Mouse (Mus musculus): ENCODE data around the gene Mocs1. TPM values are rescaled to one million over a fixed set of nuclear protein-coding genes. Genes with fewer than 3 reads are reported as not detected.
A peak's percentile ranks its signal among the peaks of the same experiment; 100 is the strongest.
"Not testable (repeated sequence)": the region's sequence is repeated elsewhere in the genome, so short reads cannot be mapped to it uniquely, and the experiment has no call there.

Mocs1 gene
- polyA plus RNA-seq, 1 experiment = 28.1 TPM

DNA sequence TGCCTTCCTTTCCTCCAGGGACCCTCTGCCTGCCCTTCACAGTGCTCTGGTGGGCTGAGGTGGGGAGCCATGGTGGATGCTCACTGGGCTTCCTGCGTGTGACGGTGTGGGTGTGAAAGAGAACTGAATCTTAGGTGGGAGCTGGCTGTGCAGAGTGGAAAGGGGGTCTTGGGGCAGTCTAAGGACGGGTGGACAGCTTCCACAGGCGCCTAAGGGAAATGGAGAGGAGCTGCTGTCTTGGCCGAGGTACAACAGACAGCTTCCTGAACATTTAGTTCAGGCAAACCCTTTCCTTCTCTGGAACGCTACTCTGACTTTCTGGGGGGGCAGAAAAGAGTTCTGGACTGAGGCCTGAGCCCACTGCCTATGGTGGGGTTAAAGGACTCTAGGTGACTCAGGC, 2.0 kb downstream of the Mocs1 start:
- DNase-seq (ENCODE audit: low read depth, low spot score) = no peak
- 56% methylated on average over 6 of the region's 6 CpGs for WGBS

DNA sequence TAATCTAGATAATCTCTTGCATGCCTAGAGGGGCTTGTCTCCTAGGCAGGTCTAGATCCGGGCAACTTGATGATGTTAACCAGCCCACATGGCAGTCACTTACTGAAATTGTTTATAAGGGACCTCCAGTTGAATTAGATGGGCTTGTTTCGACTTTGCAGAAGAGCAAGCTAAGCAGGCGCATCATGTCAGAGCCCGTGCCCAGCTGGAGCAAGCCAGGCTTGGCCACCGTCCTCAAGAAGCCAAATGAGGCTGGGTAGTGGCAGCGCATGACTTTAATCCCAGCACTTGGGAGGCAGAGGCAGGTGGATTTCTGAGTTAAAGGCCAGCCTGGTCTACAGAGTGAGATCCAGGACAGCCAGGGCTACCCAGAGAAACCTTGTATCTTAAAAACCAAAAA, 3.0 kb downstream of the Mocs1 start:
- no peak for DNase-seq (ENCODE audit: low read depth, low spot score)
- 85% methylated on average over 6 of the region's 6 CpGs for WGBS

DNA sequence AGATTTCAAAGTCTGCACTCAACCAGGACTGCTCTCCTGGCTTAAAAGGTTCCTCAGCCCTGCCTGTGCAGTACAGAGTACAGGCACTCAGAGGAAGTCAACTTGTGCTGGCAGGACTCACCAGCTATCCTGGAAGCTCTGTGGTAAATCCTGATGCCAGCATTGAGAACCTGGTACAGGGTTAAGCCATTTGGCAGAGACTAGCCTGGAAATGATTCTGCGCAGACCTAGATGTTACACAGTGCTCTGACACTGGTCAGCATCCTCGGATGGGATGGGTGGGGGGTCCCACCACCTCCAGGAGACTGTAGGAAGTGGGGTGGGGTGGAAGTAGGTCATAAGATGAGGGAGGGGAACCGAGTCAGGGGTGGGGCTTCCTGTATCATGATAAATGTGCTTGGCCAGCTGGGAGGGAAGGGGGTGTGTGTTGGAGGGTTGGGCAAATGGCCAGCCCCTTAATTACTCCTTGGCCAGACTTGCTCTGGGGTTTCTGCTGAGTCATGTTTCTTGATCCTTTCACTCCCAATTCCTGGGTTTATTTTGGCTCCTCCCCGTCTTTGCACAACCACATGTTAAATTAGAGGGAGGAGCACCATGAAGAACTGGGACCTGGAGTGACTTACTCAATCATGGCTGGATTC, 4.0 kb downstream of the Mocs1 start:
- no peak for DNase-seq (ENCODE audit: low read depth, low spot score)
- WGBS = 17% methylated on average over 4 of the region's 4 CpGs

DNA sequence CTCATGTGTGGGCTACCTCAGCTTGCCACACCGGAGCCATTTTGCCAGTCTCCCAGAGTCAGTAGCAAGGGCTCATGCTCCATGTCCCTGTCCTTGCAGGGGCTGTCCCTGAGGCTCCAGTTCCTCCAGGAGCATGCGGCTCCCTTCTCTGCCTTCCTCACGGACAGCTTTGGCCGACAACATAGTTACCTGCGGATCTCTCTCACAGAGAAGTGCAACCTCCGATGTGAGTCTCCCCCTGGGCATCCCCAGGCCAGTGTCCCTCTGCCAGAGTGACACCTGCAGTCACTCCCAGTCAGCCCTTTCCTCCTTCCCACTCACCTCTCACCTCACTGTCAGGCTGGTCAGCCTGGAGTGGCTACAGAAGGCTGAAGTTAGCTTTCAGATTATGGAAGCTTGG, 4.9 kb downstream of the Mocs1 start:
- DNase-seq (ENCODE audit: low read depth, low spot score) = no peak
- WGBS = 96% methylated on average over 6 of the region's 6 CpGs

DNA sequence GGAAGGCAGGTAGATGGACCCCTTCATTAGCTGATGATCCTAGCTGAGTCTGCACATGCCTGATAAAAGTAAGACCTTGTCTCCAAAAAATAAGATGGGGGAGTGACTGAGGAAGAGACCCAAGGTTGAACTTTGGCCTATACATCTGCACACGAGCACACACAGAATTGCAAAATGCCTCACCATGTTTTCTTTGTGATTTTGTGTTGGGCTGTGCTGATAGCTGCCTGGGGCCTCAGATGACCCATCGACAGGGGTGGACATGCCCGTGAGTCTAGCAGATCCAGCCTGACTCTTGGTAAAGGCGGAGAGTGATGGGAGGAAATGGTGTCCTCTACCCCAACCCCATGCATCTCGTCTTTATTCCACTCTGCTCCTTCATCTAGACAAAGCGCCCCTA, 6.1 kb downstream of the Mocs1 start:
- 82% methylated on average over 6 of the region's 6 CpGs for WGBS
- DNase-seq (ENCODE audit: low read depth, low spot score) = no peak

DNA sequence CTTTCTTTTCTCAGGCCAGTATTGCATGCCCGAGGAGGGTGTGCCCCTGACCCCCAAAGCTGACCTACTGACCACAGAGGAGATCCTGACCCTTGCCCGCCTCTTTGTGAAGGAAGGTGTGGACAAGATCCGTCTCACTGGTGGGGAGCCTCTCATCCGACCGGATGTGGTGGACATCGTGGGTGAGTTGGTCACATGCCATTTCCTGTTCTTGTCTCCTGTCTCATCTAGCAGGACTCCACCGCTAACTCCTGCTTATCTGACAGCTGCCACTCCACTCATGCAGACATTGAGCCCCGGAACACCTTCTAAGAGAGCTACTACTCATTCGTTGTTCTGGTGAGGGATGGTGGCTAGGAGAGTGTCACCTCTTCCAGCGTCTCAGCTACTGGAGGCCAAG, 6.9 kb downstream of the Mocs1 start:
- no peak for DNase-seq (ENCODE audit: low read depth, low spot score)
- WGBS = 91% methylated on average over 10 of the region's 10 CpGs

DNA sequence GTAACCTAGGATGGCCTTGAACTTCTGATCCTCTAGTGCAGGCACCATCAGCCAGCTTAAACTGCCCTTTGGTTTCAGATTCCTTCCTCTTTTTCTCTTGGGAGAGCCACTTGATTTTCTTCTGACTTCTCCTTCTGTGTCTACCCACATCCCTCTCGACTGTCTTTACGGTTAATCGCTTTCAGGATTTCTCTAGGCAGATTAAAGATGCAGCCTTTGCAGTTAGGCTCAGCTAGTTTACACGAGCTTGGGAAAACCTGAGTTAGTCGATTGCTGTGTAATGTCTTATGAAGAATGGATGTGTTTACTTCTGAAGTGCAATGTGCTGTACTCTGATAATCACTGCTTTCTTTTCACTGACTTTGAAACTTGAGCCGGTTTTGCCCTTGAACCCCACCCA, 8.5 kb downstream of the Mocs1 start:
- 61% methylated on average over 6 of the region's 6 CpGs for WGBS
- no peak for DNase-seq (ENCODE audit: low read depth, low spot score)

DNA sequence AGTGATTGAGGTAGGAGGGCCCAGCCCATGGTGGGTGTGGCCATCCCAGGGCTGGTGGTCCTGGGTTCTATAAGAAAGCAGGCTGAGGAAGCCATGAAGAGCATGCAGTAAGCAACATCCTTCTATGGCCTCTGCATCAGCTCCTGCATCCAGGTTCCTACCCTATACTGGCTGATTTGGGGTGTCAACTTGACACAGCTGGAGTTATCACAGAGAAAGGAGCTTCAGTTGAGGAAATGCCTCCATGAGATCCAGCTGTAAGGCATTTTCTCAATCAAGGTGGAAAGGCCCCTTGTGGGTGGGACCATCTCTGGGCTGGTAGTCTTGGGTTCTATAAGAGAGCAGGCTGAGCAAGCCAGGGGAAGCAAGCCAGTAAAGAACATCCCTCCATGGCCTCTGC, 9.1 kb downstream of the Mocs1 start:
- not testable (repeated sequence) for DNase-seq (ENCODE audit: low read depth, low spot score)

DNA sequence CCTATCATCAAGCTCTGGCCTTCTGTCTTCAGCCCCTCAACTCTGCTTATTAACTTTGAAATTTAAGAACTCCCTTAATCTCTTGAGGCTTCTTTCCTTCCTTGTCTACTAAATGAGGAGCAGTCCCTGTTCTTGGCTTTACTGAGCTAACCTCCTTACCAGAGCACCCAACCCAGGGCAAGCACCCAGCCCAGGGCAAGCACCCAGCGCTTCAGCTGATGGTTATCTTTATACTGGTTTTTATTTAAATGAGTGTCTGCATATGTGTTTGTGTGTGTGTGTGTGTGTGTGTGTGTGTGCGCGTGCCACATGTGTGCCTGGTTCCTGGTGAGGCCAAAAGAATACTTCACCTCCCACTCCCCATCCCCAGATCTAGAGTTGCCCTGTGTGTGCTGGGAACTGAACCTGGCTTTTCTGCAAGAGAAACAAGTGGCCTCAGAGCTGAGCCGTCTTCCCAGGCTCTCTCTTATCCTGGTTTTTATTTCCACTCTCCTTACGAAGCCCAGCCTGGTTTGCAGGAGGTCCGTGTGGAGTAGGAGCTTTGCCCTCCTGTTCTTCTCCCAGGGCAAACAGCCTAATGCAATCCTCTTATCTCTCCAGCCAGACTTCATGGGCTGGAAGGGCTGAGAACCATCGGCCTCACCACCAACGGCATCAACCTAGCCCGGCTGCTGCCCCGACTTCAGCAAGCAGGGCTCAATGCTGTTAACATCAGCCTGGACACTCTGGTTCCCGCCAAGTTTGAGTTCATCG, 10.8 kb downstream of the Mocs1 start:
- WGBS = 84% methylated on average over 12 of the region's 12 CpGs
- no peak for DNase-seq (ENCODE audit: low read depth, low spot score)

DNA sequence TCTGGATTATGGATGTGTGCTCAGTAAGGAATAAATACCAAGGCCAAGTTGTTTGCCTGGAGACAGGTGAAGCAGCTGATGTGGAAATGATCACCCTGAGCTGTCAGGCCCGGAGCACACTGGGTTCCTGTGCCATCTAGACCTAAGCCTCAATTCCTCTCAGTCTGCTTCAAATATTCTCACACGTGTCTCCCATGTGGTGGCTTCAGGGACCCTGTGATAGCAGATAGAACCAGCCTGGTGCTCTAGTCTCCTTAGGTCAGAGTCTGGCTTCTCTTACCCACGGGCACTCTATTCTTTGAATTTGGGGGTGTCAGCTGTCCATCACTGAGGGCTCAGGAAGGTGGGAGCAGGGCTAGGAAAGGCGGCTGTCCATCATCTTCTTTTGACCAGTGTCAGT, 11.5 kb downstream of the Mocs1 start:
- no peak for DNase-seq (ENCODE audit: low read depth, low spot score)
- 90% methylated on average over 4 of the region's 4 CpGs for WGBS

DNA sequence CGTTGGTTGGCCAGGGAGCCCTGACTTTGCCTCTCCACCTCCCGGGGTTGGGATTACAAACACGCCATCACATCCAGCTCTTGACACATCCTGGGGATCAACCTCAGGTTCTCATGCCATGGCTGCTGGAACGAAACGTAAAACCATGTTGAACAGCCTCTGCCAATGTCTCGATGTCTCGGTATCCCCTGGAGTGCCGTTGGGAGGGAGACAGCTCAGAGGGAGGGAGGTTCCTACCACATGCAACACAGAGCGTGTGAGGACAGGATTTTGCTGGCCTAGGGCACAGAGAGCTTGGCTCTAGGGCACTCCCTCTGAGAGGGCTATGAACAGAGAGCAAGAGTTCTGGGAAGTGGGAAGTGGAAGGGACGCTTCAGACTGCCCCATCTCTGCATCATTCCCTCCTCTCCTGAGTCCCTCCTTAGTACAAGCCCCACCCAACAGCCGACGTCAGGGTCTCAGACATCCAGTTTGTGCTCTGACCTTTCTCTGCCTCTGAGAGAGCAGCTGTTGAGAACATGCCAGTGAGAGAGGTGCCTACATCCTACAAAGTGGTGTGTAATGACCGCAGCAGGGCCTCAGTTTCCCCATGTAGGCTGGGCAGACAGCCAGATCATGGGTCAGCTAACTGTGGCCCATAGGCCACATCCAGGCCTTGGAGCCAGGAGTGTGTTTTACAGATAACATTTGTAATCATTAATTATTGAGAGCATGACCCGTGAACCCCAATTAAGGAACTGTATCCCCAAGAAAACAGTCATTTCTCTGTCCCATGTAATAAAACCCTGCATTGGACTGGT, 12.4 kb downstream of the Mocs1 start:
- 78% methylated on average over 14 of the region's 14 CpGs for WGBS
- no peak for DNase-seq (ENCODE audit: low read depth, low spot score)

DNA sequence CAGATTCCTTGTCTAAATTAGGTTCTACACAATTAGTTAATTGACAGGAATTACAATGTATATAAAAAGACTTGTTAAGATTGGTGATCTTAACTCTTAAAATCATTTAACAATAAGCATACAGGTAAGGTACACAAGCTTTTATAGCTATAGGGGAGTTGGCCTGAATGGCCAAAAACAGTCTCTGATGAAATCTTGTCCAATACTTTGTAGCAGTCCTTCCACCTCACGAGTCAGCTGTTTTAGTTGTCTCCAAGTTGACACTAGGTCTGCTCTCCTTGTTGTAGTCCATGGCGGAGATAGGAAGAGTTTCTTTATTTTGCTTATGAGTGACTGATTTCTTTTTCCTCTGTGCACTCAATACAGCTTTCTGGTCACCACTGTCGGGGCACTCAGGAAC, 14.7 kb downstream of the Mocs1 start:
- 55% methylated on average over 3 of the region's 3 CpGs for WGBS

DNA sequence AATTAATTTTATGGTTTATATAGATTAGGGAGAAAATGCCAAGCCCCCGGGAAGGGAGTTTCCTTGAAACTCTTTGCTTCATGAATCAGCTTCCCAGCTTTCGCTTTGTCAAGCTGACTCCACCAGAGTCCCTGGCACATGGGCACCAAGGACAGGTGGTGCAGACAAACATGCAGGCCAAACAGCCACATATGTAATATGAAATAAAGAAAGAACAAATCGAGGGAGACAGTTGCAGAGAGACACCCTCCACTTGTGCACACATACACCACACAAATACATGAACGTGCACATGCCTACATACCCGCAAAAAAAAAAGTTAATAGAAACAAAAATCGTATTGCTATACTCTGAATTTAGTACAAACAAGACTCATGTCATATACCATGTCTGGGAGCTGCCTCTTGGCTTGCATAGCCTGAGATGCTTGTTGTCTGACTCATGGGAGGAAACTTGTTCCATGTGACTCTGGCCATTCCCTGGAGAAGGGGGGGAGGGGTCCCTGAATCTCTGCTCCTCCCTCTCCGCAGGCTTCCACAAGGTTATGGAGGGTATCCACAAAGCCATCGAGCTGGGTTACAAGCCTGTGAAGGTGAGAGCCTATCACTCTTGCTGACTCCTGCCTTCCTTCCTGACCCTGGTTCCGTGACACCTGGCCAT, 20.5 kb downstream of the Mocs1 start:
- DNase-seq (ENCODE audit: low read depth, low spot score) = no peak

More for the DNA sequence above, 14.7 kb downstream of the Mocs1 start:
- not testable (repeated sequence) for DNase-seq (ENCODE audit: low read depth, low spot score)

DNA sequence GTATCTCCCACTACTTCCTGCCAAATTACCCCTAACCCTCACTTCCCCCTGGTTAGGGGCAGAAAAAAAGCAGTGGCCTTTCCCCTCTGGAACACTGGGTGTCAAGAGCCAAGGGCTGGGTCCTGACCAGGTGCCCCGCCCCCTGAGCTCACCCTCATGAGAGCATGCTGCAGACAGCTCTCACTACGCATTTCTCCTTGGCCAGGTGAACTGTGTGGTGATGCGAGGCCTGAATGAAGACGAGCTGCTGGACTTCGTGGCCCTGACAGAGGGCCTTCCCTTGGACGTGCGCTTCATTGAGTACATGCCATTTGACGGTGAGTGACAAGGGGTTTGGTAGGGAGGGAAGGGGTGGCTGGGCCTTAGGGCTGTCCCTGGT, 21.1 kb downstream of the Mocs1 start:
- 86% methylated on average over 8 of the region's 8 CpGs for WGBS
- DNase-seq (ENCODE audit: low read depth, low spot score) = no peak

More for the DNA sequence above, 20.5 kb downstream of the Mocs1 start:
- 51% methylated on average over 9 of the region's 9 CpGs for WGBS

DNA sequence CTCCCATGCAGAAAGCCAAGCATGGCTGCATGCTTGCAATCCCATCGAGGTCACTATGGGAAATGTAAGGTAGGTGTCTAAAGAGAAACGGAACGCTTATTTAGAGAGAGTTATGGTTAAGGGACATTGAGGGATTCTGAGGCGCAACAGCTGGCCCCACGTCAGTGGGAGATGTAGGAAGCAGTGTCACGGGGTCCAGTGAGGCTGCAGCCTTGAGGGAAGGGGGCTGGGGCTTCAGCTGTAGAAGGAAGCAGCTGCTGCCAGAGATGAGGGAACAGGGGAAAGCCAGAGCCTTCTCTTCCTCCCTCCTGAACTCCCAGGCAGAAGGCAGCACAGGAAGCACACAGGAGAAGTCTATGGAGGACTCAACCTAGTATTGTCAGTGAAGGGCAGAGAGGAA, 22.8 kb downstream of the Mocs1 start:
- 74% methylated on average over 6 of the region's 6 CpGs for WGBS
- DNase-seq (ENCODE audit: low read depth, low spot score) = no peak

DNA sequence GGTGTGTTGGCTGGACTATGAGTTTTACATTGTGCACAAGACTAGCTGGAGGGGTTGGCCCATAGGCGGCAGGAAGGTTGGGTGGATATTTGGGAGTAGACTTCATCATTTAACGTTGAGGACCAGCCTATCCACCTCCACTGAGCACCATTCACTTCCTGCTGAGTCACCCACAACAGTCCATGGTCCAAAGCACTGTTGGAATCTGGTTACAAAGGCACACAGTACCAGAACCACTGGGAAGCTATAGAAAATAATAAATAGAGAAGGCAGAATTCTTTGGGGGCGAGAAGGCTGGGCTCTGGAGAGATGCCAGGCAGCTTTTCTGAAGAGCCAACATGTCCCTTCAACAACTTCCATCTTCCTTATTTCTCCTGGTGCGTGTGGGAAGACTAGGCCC, 28.2 kb downstream of the Mocs1 start:
- WGBS = 53% methylated on average over 4 of the region's 4 CpGs
- DNase-seq (ENCODE audit: low read depth, low spot score) = peak; percentile 24

DNA sequence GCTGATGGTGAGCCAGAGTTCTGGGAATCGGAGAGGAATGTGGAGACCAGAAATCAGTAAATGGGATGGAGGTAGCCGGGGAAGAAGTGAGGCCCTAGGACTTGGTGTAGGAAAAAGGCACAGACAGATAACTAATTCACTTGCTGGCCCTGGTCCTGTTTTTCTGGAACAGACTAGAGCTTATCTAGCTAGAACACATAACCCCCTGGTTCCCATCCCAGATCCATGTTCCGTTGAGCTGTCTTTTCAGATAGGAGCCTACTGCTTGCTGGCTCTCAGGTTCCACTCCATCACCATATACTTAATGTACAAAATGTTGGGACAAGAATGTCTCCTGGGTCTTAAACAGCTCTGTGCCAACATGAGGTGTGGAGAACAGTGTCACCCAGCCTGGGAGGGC, 29.7 kb downstream of the Mocs1 start:
- 97% methylated on average over 3 of the region's 3 CpGs for WGBS
- no peak for DNase-seq (ENCODE audit: low read depth, low spot score)

DNA sequence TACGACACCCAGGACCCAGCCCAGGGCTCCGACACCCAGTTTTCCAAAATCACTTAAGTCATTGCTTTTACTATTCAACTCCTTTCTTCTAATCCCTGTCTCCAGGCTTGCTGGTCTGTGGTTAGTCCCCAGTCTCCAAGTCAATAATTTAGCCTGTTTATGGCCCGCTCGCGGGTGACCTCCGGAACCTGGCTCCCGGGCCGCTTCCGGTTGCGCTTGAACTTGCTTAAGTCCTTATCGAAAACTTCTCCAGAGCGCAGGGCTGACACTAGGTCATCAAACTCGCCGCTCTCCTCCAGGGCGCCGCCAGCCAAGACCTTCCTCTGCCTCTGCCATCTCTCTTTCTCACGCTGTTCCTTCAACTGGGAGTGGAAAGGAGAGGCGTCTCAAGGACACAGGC, 30.2 kb downstream of the Mocs1 start:
- WGBS = 61% methylated on average over 18 of the region's 18 CpGs
- DNase-seq (ENCODE audit: low read depth, low spot score) = no peak

DNA sequence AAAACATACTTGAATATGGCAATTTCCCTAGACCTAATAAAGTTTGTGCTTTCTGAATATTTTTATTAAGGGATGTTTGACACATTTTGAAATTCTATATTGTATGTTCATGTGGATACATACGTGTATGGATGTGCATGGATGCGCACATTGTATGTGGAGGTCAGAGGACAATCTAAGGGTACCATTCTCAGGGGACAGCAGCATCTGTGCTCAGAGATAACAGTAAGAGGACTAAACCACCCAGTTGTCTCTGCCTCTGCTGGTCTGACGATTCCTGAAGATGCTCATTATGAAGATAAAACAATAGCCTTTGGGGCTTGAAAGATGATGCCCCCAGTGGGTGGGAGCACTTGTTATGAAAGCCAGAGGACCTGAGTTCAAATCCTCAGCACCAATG, 36.7 kb downstream of the Mocs1 start:
- DNase-seq (ENCODE audit: low read depth, low spot score) = no peak
- WGBS = 91% methylated on average over 3 of the region's 3 CpGs

DNA sequence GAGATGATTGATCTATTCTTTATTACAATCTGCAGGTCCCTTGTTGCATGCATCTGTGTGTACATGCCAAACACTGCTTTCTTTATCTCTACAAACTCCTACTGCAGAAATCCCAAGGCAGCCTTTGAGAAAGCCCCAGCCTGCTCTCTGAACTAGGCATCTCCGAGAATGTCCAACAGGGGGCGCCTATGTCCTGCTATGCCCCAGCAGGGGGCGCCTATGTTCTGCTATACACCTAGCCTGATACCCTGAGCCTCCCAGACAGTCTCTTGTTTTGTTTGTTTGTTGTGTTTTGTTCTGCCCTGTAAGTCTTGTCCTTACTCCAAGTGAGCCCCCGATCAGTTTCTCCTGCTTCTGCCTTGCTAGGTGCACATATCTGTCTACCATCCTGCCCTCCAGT, 40.1 kb downstream of the Mocs1 start:
- WGBS = 22% methylated on average over 4 of the region's 4 CpGs
- DNase-seq (ENCODE audit: low read depth, low spot score) = no peak
